Mouse (Mus musculus): Measurements from ENCODE around the gene Hrh3. TPM values are rescaled to one million over a fixed set of nuclear protein-coding genes. Genes with fewer than 3 reads are reported as not detected.

Gene Hrh3
- polyA plus RNA-seq, 1 experiment from 2014 or later: 0.09 TPM

- H3K9ac ChIP-seq (ENCODE audit: low read depth, low read length): no peak overlapping the region
- H3K36me3 ChIP-seq (ENCODE audit: control insufficient read depth, insufficient read depth, low read length): no peaks in the 10 kb centered on the region
- H3K27me3 ChIP-seq (replicated peaks; ENCODE audit: control insufficient read depth, insufficient read depth, low read length): peaks cover 28% of the 10 kb centered on the region
- H3K4me2 ChIP-seq (ENCODE audit: low read depth, low read length): no peak overlapping the region
- peaks cover 12% of the 10 kb centered on the region for H3K4me1 ChIP-seq (ENCODE audit: control insufficient read depth, insufficient read depth, low read length)
- no peak overlapping the region for H3K27ac ChIP-seq (ENCODE audit: low read length)
- 62% methylated on average over 6 of the region's 6 CpGs for WGBS
- ATAC-seq: no peak
- H3K9me3 ChIP-seq (ENCODE audit: control insufficient read depth, low read length): no peaks in the 10 kb centered on the region
- no peak overlapping the region for H3K4me3 ChIP-seq (ENCODE audit: low read length)
Measured at GRCm38 (mm10) chr2:180108285-180108684, 4.0 kb upstream of the Hrh3 start.

DNA sequence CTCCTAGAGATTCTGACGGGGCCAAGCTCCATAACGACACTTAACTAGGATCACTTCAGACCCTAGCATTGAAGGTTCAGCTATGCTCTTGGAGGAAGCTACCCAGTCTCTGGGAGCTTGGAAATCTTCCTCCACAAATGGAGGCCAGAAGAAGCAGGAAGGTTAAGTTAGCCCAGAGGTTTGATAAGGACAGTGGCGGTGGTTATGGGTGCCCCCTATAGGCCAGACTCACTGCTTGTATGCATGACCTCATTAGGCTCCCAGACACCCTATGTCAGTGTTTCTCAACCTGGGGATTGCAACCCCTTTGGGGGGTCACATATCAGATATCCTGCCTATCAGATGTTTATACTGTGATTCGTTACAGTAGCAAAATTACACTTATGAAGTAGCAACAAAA lies 2.8 kb upstream of the Hrh3 start:
- Histone ChIP-seq H3K9me3 (ENCODE audit: control insufficient read depth, low read length) (no peaks in the 10 kb centered on the region), H3K4me1 (ENCODE audit: control insufficient read depth, insufficient read depth, low read length) (peaks cover 16% of the 10 kb centered on the region), H3K4me3 (ENCODE audit: low read length) (no peak overlapping the region), H3K9ac (ENCODE audit: low read depth, low read length) (no peak overlapping the region), H3K27ac (ENCODE audit: low read length) (no peak overlapping the region), H3K27me3 (replicated peaks; ENCODE audit: control insufficient read depth, insufficient read depth, low read length) (peaks cover 40% of the 10 kb centered on the region), H3K4me2 (ENCODE audit: low read depth, low read length) (no peak overlapping the region), H3K36me3 (ENCODE audit: control insufficient read depth, insufficient read depth, low read length) (no peaks in the 10 kb centered on the region)
- 60% methylated on average over 4 of the region's 4 CpGs for WGBS
- no peak for ATAC-seq

GRCm38 (mm10) chr2:180105441-180106190 lies 1.3 kb upstream of the Hrh3 start:
- Histone ChIP-seq H3K36me3 (ENCODE audit: control insufficient read depth, insufficient read depth, low read length) (no peaks in the 10 kb centered on the region), H3K4me2 (ENCODE audit: low read depth, low read length) (no peak overlapping the region), H3K27me3 (replicated peaks; ENCODE audit: control insufficient read depth, insufficient read depth, low read length) (peaks cover 51% of the 10 kb centered on the region), H3K4me1 (ENCODE audit: control insufficient read depth, insufficient read depth, low read length) (peaks cover 16% of the 10 kb centered on the region), H3K27ac (ENCODE audit: low read length) (no peak overlapping the region), H3K4me3 (ENCODE audit: low read length) (no peak overlapping the region), H3K9ac (ENCODE audit: low read depth, low read length) (no peak overlapping the region), H3K9me3 (ENCODE audit: control insufficient read depth, low read length) (no peaks in the 10 kb centered on the region)
- ATAC-seq: no peak
- WGBS: 37% methylated on average over 7 of the region's 8 CpGs

- H3K27me3 ChIP-seq (replicated peaks; ENCODE audit: control insufficient read depth, insufficient read depth, low read length): peaks cover 59% of the 10 kb centered on the region
- WGBS: 10% methylated on average over 24 of the region's 24 CpGs
- peak overlapping the region; percentile 98 for H3K4me2 ChIP-seq (ENCODE audit: low read depth, low read length)
- peak; percentile 66 for ATAC-seq
- no peak overlapping the region for H3K27ac ChIP-seq (ENCODE audit: low read length)
- no peaks in the 10 kb centered on the region for H3K36me3 ChIP-seq (ENCODE audit: control insufficient read depth, insufficient read depth, low read length)
- H3K4me1 ChIP-seq (ENCODE audit: control insufficient read depth, insufficient read depth, low read length): peaks cover 16% of the 10 kb centered on the region
- H3K9me3 ChIP-seq (ENCODE audit: control insufficient read depth, low read length): no peaks in the 10 kb centered on the region
- H3K4me3 ChIP-seq (ENCODE audit: low read length): peak overlapping the region; percentile 61
- no peak overlapping the region for H3K9ac ChIP-seq (ENCODE audit: low read depth, low read length)
Measured at GRCm38 (mm10) chr2:180104659-180105377, 530 bp upstream of the Hrh3 start.

GRCm38 (mm10) chr2:180103151-180103977 lies 924 bp downstream of the Hrh3 start:
- under 1% methylated on average over 57 of the region's 57 CpGs for WGBS
- ATAC-seq: no peak
- peaks cover 60% of the 10 kb centered on the region for H3K27me3 ChIP-seq (replicated peaks; ENCODE audit: control insufficient read depth, insufficient read depth, low read length)
- H3K36me3 ChIP-seq (ENCODE audit: control insufficient read depth, insufficient read depth, low read length): no peaks in the 10 kb centered on the region
- no peaks in the 10 kb centered on the region for H3K9me3 ChIP-seq (ENCODE audit: control insufficient read depth, low read length)
- H3K4me1 ChIP-seq (ENCODE audit: control insufficient read depth, insufficient read depth, low read length): peaks cover 16% of the 10 kb centered on the region
- H3K9ac ChIP-seq (ENCODE audit: low read depth, low read length): no peak overlapping the region
- H3K4me2 ChIP-seq (ENCODE audit: low read depth, low read length): peak overlapping the region; percentile 98
- no peak overlapping the region for H3K27ac ChIP-seq (ENCODE audit: low read length)
- H3K4me3 ChIP-seq (ENCODE audit: low read length): peak overlapping the region; percentile 61

DNA sequence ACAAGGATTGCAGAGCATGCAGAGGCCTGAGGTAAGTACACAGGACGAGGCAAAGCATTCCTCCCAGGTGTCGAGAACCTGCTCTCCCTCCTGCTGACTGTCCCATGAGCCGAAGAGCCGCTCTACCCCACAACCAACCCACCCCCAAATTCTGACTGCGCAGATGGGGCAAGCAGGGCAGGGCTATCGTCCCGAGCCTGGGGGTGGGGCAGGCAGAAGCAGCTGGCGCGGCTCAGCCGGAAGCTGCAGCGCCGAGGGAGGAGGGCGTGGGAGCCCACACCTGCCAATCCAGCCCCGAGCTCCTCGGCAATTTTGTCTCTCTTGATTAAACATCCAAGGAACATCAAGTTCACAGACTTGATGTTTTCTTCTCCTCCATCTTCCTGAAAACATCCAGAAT lies 4.8 kb downstream of the Hrh3 start:
- Histone ChIP-seq H3K4me3 (ENCODE audit: low read length) (no peak overlapping the region), H3K9ac (ENCODE audit: low read depth, low read length) (no peak overlapping the region), H3K4me1 (ENCODE audit: control insufficient read depth, insufficient read depth, low read length) (peaks cover 13% of the 10 kb centered on the region), H3K27me3 (replicated peaks; ENCODE audit: control insufficient read depth, insufficient read depth, low read length) (peaks cover 47% of the 10 kb centered on the region), H3K36me3 (ENCODE audit: control insufficient read depth, insufficient read depth, low read length) (no peaks in the 10 kb centered on the region), H3K27ac (ENCODE audit: low read length) (no peak overlapping the region), H3K4me2 (ENCODE audit: low read depth, low read length) (no peak overlapping the region), H3K9me3 (ENCODE audit: control insufficient read depth, low read length) (no peaks in the 10 kb centered on the region)
- ATAC-seq: no peak
- WGBS: 4% methylated on average over 15 of the region's 15 CpGs

- no peak overlapping the region for H3K27ac ChIP-seq (ENCODE audit: low read length)
- H3K4me3 ChIP-seq (ENCODE audit: low read length): no peak overlapping the region
- H3K4me2 ChIP-seq (ENCODE audit: low read depth, low read length): no peak overlapping the region
- peaks cover 2% of the 10 kb centered on the region; the same call in 1 of the 2 replicates for H3K4me1 ChIP-seq (ENCODE audit: control insufficient read depth, insufficient read depth, low read length)
- ATAC-seq: no peak
- H3K9ac ChIP-seq (ENCODE audit: low read depth, low read length): no peak overlapping the region
- H3K27me3 ChIP-seq (replicated peaks; ENCODE audit: control insufficient read depth, insufficient read depth, low read length): peaks cover 35% of the 10 kb centered on the region
- no peaks in the 10 kb centered on the region for H3K36me3 ChIP-seq (ENCODE audit: control insufficient read depth, insufficient read depth, low read length)
- H3K9me3 ChIP-seq (ENCODE audit: control insufficient read depth, low read length): no peaks in the 10 kb centered on the region
- WGBS: 38% methylated on average over 5 of the region's 5 CpGs
Measured at GRCm38 (mm10) chr2:180098167-180098566, 6.1 kb downstream of the Hrh3 start.

- no peak for ATAC-seq
- 50% methylated on average over 3 of the region's 3 CpGs for WGBS
Measured at GRCm38 (mm10) chr2:180097585-180097984, 6.7 kb downstream of the Hrh3 start.

DNA sequence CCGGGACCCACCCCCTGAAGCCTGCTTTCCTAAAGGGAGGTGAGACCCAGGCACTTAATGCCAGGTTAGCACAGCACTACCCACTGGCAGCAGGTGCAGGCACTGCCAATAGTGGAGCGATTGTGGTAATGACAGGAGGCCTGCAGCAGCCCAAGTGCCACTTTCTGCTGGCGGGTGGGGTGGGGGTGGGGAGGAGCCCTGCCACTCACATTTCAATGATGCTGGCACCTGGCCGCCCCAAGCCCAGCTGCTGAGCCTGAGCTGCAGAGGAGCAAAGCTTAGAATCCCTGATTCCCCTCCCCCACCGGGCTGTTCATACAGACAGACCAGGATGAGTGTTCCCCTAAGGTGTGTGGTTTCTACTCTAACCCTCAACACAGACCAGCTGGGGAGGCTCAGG lies 8.6 kb downstream of the Hrh3 start:
- Histone ChIP-seq H3K36me3 (ENCODE audit: control insufficient read depth, insufficient read depth, low read length) (no peaks in the 10 kb centered on the region), H3K4me3 (ENCODE audit: low read length) (no peak overlapping the region)

More at GRCm38 (mm10) chr2:180097585-180097984, 6.7 kb downstream of the Hrh3 start:
- no peak overlapping the region for H3K27ac ChIP-seq (ENCODE audit: low read length)
- no peak overlapping the region for H3K9ac ChIP-seq (ENCODE audit: low read depth, low read length)
- H3K36me3 ChIP-seq (ENCODE audit: control insufficient read depth, insufficient read depth, low read length): no peaks in the 10 kb centered on the region
- H3K27me3 ChIP-seq (replicated peaks; ENCODE audit: control insufficient read depth, insufficient read depth, low read length): peaks cover 29% of the 10 kb centered on the region
- no peak overlapping the region for H3K4me3 ChIP-seq (ENCODE audit: low read length)
- no peak overlapping the region for H3K4me2 ChIP-seq (ENCODE audit: low read depth, low read length)
- no peaks in the 10 kb centered on the region for H3K4me1 ChIP-seq (ENCODE audit: control insufficient read depth, insufficient read depth, low read length)
- no peaks in the 10 kb centered on the region for H3K9me3 ChIP-seq (ENCODE audit: control insufficient read depth, low read length)

More for the DNA sequence above, 8.6 kb downstream of the Hrh3 start:
- Histone ChIP-seq H3K9ac (ENCODE audit: low read depth, low read length) (no peak overlapping the region), H3K27me3 (replicated peaks; ENCODE audit: control insufficient read depth, insufficient read depth, low read length) (peaks cover 15% of the 10 kb centered on the region), H3K27ac (ENCODE audit: low read length) (no peak overlapping the region), H3K4me1 (ENCODE audit: control insufficient read depth, insufficient read depth, low read length) (no peaks in the 10 kb centered on the region), H3K4me2 (ENCODE audit: low read depth, low read length) (no peak overlapping the region), H3K9me3 (ENCODE audit: control insufficient read depth, low read length) (no peaks in the 10 kb centered on the region)
- WGBS: 38% methylated on average over 5 of the region's 5 CpGs
- no peak for ATAC-seq

All from intestine, embryonic 16.5 days (tissue).